Mouse (Mus musculus) ES-Bruce4 (cell line): ENCODE data around the gene Fbxo46. TPM values are rescaled to one million over a fixed set of nuclear protein-coding genes. Genes with fewer than 3 reads are reported as not detected.

Experiments
- H3K27ac ChIP-seq: 2 replicates; pipeline ENCODE4 v1.5.1; 2012; ENCODE audit warnings: low read length, inconsistent platforms; ENCODE audit not compliant: insufficient read depth
- H3K27me3 ChIP-seq: 2 replicates; pipeline ENCODE4 v1.6.1; 2012; ENCODE audit warnings: mild to moderate bottlenecking, low read length, inconsistent platforms; ENCODE audit not compliant: control insufficient read depth, poor library complexity, insufficient read depth, severe bottlenecking
- H3K36me3 ChIP-seq: 2 replicates; pipeline ENCODE4 v1.6.1; 2012; ENCODE audit warnings: inconsistent platforms, mild to moderate bottlenecking, low read length, moderate library complexity; ENCODE audit not compliant: control insufficient read depth, poor library complexity, insufficient read depth, severe bottlenecking
- H3K4me1 ChIP-seq: one replicate; pipeline ENCODE4 v1.8.1; 2011; ENCODE audit warnings: low read length; ENCODE audit not compliant: control insufficient read depth, insufficient read depth
- H3K4me3 ChIP-seq: 2 replicates; pipeline ENCODE4 v1.5.1; 2011; ENCODE audit warnings: low read depth, mild to moderate bottlenecking, low read length
- H3K9ac ChIP-seq: 2 replicates; pipeline ENCODE4 v1.6.1; 2012; ENCODE audit warnings: low read depth, mild to moderate bottlenecking, inconsistent platforms; ENCODE audit not compliant: poor library complexity, severe bottlenecking
- H3K9me3 ChIP-seq: replicated peaks from 2 replicates; pipeline ENCODE4 v1.6.1; 2012; ENCODE audit warnings: mild to moderate bottlenecking, low read length, inconsistent platforms; ENCODE audit not compliant: control insufficient read depth, poor library complexity, insufficient read depth, severe bottlenecking
- CTCF ChIP-seq: IDR thresholded peaks from one replicate; pipeline ENCODE4 v1.8.1; 2011; ENCODE audit warnings: low read depth, low read length
- EP300 ChIP-seq: IDR thresholded peaks from 2 replicates; pipeline ENCODE4 v1.6.1; 2011; ENCODE audit warnings: low read depth, low read length; ENCODE audit not compliant: insufficient read depth
- POLR2A ChIP-seq: IDR thresholded peaks from one replicate; pipeline ENCODE4 v1.8.1; 2011; ENCODE audit warnings: low read length; ENCODE audit not compliant: insufficient read depth
- polyA plus RNA-seq: library from polyadenylated mRNA; stranded (reverse); fragments of >200 nt; gene quantifications from 2 replicates; pipeline ENCODE4 v1.2.4, GENCODE M21; 2011; ENCODE audit warnings: low read depth; ENCODE audit not compliant: missing spikeins, insufficient read depth, insufficient read length

The Fbxo46 gene
- polyA plus RNA-seq, 1 experiment, result 4.1 TPM

- peaks cover 9% of the 10 kb centered on the region for H3K36me3 ChIP-seq
- no peak within 1 kb of the TSS for H3K9ac ChIP-seq
- no peak for TF ChIP-seq CTCF
- no peak for TF ChIP-seq POLR2A
- TF ChIP-seq EP300, result no peak
- no peaks in the 10 kb centered on the region for H3K27me3 ChIP-seq
- peaks cover 4% of the 10 kb centered on the region for H3K4me1 ChIP-seq
- H3K4me3 ChIP-seq, result no peak within 1 kb of the TSS
- H3K27ac ChIP-seq, result no peak within 1 kb of the TSS
- H3K9me3 ChIP-seq, result no peaks in the 10 kb centered on the region
Measured at GRCm38 (mm10) chr7:19083701-19084100, 36.0 kb upstream of the Fbxo46 start, which contains the start of gene Dmpk. Dmpk (plus strand) TSS chr7:19083849.

GRCm38 (mm10) chr7:19084277-19084771 lies 35.3 kb upstream of the Fbxo46 start:
- peaks cover 9% of the 10 kb centered on the region for H3K36me3 ChIP-seq
- no peak overlapping the region for H3K27ac ChIP-seq
- no peaks in the 10 kb centered on the region for H3K9me3 ChIP-seq
- no peak overlapping the region for H3K9ac ChIP-seq
- H3K4me1 ChIP-seq, result peaks cover 4% of the 10 kb centered on the region
- H3K27me3 ChIP-seq, result no peaks in the 10 kb centered on the region
- TF ChIP-seq EP300, result no peak
- no peak for TF ChIP-seq POLR2A
- TF ChIP-seq CTCF, result no peak
- no peak overlapping the region for H3K4me3 ChIP-seq

GRCm38 (mm10) chr7:19084921-19085473 lies 34.7 kb upstream of the Fbxo46 start:
- H3K4me3 ChIP-seq, result no peak overlapping the region
- H3K27ac ChIP-seq, result no peak overlapping the region

GRCm38 (mm10) chr7:19085495-19085894 lies 34.2 kb upstream of the Fbxo46 start:
- Histone ChIP-seq H3K9ac (no peak overlapping the region), H3K36me3 (peaks cover 9% of the 10 kb centered on the region), H3K4me1 (peaks cover 4% of the 10 kb centered on the region)

More at GRCm38 (mm10) chr7:19084921-19085473, 34.7 kb upstream of the Fbxo46 start:
- no peak overlapping the region for H3K9ac ChIP-seq
- no peaks in the 10 kb centered on the region for H3K9me3 ChIP-seq
- TF ChIP-seq POLR2A, result no peak
- no peak for TF ChIP-seq EP300
- no peak for TF ChIP-seq CTCF
- H3K36me3 ChIP-seq, result peaks cover 9% of the 10 kb centered on the region
- H3K27me3 ChIP-seq, result no peaks in the 10 kb centered on the region
- H3K4me1 ChIP-seq, result peaks cover 4% of the 10 kb centered on the region

GRCm38 (mm10) chr7:19086042-19086441 lies 33.6 kb upstream of the Fbxo46 start:
- H3K9me3 ChIP-seq, result no peaks in the 10 kb centered on the region
- no peaks in the 10 kb centered on the region for H3K27me3 ChIP-seq
- no peak overlapping the region for H3K9ac ChIP-seq
- peak overlapping the region; percentile 51 for H3K4me3 ChIP-seq
- H3K27ac ChIP-seq, result no peak overlapping the region
- H3K36me3 ChIP-seq, result peaks cover 3% of the 10 kb centered on the region
- TF ChIP-seq EP300 (no peak), CTCF (no peak)
- H3K4me1 ChIP-seq, result peaks cover 4% of the 10 kb centered on the region

More at GRCm38 (mm10) chr7:19085495-19085894, 34.2 kb upstream of the Fbxo46 start:
- Histone ChIP-seq H3K9me3 (no peaks in the 10 kb centered on the region), H3K4me3 (peak overlapping the region; percentile 51; the same call in 1 of the 2 replicates), H3K27ac (no peak overlapping the region), H3K27me3 (no peaks in the 10 kb centered on the region)
- TF ChIP-seq POLR2A (no peak), EP300 (no peak), CTCF (no peak)

GRCm38 (mm10) chr7:19086760-19087159 lies 32.9 kb upstream of the Fbxo46 start:
- H3K9me3 ChIP-seq, result no peaks in the 10 kb centered on the region
- peaks cover 4% of the 10 kb centered on the region for H3K4me1 ChIP-seq
- H3K9ac ChIP-seq, result no peak overlapping the region
- H3K27ac ChIP-seq, result no peak overlapping the region
- no peaks in the 10 kb centered on the region for H3K27me3 ChIP-seq
- TF ChIP-seq EP300 (no peak), POLR2A (no peak), CTCF (no peak)
- H3K36me3 ChIP-seq, result no peaks in the 10 kb centered on the region
- H3K4me3 ChIP-seq, result no peak overlapping the region
